Mouse (Mus musculus) pancreas, adult 10 weeks (tissue): ENCODE measurements around the gene Polr2l. TPM values are rescaled to one million over a fixed set of nuclear protein-coding genes. Genes with fewer than 3 reads are reported as not detected.

Experiments used
- polyA plus RNA-seq: library from polyadenylated mRNA; stranded (reverse); fragments of 350-450 nt; fragmentation: Illumina TruSeq; extraction: RNeasy Lipid Tissue Mini Kit (QIAGEN cat#74804); gene quantifications from one replicate; pipeline ENCODE4 v1.2.3, GENCODE M21; 2015; ENCODE audit warnings: low read depth, low replicate concordance; ENCODE audit not compliant: insufficient read depth

The Polr2l gene
- 16.0 TPM for polyA plus RNA-seq

DNA sequence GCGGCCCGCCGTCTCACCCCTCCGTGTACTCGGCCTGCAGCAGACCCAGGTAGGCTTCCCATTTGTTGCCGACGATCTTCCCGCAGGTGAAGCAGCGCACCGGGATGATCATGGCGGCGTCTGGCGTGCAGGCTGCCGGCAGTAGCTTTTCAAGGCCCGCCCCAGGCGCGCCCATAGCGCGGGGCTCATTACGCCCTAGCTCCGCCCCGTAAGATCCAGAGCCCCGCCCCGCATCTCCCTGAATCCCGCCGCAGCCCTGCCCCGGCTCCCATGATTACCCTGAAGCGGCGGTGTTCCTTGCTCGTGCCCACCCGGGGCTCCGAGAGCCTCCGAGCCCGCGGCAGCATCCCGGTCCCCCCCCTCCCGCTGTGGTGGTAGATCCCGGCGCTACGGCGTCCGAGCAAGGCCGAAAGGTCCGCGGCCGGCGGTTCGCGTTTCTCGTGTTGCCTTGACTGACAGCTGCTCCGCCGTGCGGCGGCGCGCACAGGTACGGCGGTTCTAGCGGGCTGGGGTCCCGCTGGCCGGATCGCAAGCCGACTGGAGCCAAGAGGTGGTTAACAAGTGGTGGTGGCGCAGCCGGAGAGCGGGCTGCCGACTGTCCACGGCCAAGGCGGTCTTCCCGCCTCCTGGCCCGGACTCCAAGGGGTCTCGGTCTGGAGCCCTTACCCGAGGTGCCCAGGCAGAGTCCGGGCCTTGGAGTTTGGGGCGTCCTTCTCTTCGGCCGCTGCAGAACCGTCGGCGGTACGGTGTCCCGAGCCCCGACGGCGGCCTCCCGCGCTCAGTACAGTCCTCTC is at the start of gene Polr2l, which contains the start of gene Tspan4:
TSS of gene Polr2l (minus strand) at position 122 of the 794 bp plus-strand sequence.
TSS of gene Tspan4 (plus strand) at position 230 of the 794 bp plus-strand sequence.

DNA sequence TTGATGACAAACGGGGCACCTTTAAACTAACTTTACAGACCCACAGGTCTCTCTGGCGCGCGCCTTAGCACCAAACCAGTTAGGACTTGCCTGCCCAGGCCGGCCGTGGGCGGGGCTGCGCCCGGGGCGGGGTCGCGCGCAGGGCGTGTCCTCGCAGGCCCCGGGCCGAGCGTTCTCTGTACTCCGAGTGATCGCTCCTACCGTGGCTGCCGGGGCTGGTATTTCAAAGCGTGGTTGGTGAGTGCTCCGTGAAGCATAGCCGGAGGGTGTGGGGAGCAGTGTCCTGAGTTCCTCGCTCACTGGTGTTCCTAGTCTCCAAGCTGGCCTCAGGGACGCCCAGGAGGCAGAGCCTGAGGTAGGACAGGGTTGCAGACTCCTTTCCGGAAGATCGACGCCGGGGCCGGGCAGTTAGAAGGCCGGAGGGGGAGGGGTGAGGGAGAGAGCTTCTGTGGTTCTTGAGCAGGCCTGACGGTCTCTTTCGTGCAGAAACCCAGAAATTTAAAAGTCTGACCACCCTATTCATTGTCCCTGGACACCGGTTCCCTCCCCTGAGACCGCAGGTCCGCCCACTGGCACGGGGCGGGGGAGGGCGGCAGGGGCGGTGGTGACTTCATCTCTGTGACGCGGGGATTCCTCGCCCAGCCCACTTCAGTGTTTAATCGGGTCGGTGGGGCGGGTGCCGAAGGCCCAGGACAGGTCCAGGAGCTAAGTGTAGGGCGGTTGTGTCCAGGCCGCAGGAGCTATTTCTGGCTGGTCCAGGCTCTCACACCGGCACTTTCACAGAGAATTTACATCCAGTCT is 7.5 kb downstream of the Polr2l start, which contains the start of gene Cd151:
TSS of gene Cd151 (plus strand) at position 163 of the 801 bp plus-strand sequence.

DNA sequence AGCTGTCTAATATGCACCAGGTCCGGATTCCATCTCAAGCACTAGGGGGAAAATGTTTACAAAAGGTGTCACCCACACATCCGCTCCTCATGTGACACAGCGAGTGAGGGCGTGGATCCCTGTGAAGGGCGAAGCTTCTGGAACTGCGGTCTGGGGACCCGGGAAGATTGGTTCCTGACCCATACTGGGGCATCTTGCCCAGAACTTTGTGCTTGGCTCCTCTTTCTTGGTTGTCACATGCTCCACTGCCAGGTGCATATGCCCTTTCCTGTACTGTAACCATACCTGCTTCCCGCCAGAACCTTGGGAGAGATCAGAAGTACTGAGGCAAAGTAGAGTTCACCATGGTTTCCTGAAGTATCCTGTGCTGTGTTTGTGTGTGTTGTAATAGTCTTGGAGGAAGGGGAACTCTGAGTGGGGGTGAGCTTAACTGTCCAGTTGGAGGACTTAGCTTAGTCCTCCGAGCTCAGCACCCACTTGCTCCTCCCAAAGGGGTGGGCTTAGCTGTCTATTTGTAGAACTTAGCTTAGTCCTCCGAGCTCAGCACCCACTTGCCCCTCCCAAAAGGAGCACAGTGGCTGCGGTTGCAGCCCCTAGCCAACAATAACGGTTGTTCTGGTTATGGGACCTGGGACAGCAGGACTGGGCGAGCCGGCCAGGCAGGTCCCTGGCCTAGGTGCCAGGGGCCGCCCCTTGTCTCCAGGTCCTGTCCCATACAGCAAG is 14.4 kb downstream of the Polr2l start, which contains the start of gene Cracr2b:
TSS of gene Cracr2b (plus strand) at position 704 of the 723 bp plus-strand sequence.

DNA sequence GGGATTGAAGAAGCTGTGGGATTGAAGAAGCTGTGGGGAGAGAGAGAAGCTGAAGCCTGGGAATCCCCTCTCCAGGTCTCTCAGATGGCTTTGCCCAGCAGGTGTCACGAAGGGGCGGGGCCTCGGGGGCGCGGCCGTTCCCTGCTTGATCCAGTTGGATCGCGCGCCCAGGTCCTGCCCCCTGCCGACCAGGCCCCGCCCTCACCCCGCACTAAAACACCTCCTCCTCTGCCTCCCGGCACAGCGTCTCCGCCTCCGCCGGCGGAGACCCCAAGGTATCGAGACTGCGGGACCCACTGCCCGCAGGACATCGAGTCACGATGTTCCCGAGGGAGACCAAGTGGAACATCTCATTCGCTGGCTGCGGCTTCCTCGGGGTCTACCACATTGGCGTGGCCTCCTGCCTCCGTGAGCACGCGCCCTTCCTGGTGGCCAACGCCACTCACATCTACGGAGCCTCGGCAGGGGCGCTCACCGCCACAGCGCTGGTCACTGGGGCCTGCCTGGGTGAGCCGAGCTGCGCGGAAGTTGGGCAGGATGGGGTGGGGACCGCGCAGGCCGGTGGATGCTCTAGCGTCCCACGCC is 19.9 kb downstream of the Polr2l start, which contains the start of gene Pnpla2:
TSS of gene Pnpla2 (plus strand) at position 232 of the 585 bp plus-strand sequence.

DNA sequence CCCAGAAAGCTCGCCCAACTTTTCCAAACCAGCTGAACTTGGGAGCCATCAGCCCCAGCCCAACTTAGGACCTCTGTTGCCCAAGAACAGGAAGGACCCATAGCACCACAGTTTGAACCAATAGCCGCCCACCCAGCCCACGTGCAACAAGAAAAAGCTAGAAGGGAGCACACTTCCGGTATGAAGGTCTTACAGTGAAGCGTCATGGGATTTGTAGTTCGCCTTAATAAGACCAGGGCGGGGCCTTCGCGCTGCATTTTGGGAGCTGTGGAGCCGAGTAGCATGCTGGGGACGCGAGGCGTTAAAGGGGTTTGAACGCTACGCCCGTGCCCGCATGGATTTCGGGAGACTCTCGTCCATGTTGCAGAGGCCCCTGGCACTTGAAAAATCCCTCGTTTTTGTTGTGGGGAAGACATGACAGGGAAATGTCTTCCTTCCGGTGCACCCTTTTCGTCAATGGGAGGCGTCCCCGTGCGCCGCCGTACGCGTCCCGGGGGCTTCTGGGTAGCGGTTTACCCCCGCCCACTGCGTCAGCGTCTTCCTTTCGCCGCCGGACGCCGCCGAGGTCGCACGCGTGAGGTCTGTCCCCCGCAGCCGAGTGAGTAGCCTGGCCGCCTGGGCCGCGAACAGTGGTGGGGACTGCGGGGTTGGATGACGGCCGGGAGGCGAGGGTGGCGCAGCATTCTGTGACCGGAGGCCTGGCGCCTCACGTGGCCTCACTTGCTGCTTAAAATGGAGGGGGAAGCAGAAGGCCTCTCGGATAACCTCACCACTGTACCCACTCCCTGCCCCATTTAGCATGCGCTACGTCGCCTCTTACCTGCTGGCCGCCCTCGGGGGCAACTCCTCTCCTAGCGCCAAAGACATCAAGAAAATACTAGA is 27.6 kb downstream of the Polr2l start, which contains the start of gene Rplp2:
TSS of gene Rplp2 (plus strand) at position 261 of the 882 bp plus-strand sequence.

DNA sequence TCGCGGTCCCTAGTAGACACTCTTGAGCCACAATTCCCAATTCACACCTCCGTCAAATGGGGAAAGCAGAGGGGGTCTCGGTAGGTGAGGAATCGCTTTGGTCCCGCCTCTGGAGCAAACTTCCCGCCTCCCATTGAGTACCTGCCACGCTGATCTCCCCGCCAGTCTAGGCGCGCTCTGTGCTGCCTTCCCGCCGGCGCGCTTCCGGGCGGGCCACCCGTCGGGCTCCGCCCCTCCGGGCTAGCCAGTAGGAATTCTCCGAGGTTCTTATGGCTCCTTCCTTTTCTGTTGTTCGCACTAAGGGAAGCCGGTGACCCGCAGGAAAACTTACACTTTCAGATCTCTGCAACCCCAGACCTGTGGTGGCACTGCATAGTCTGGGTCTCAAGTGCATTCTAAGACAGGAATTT is 31.1 kb downstream of the Polr2l start, which contains the start of gene Pidd1:
TSS of gene Pidd1 (minus strand) at position 198 of the 410 bp plus-strand sequence.

DNA sequence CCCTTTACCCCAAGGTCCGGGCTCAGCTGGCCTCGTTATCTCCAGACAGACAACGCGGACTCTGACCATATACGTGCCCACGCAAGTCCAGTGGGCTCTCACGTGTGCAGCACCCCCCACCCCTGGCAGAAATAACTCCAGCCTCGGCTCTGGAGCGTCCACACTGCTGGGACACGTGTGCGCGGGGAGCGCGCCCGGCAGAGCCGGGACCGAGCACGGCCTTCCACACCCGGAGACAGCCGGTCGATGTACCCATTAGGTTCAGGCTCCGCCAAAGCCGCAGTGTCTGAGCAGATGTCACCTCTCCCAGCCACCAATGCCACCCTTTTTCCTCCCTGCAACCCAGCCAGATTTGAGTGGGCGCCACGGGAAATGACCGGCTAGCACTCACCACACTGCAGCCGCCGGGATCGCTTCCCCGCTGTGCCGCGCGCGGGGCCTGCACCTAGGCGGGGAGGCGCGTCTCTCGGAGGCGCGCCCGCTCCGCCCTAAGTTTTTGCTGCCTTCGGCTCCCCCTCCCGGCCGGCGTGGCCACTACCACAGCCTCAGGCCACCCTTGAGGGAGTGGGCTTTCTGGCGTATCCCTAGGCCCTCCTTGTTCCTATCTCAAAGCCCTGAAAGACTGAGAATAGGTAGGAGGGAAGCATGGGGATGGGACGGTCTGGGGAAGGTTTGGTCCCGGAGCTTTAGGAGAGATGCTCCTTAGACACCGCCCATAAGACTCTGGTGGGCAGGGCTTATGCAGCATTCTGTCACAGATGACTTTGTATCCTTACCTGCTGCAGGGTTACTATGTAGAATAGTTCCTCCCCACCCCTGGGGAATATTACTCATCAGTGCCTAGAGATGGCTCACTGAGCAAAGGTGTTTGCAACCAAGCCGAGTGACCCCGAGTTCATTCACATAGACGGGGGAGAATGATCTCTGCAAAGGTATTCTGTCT is 37.5 kb downstream of the Polr2l start, which contains the start of gene Slc25a22:
TSS of gene Slc25a22 (minus strand) at position 715 of the 943 bp plus-strand sequence.

DNA sequence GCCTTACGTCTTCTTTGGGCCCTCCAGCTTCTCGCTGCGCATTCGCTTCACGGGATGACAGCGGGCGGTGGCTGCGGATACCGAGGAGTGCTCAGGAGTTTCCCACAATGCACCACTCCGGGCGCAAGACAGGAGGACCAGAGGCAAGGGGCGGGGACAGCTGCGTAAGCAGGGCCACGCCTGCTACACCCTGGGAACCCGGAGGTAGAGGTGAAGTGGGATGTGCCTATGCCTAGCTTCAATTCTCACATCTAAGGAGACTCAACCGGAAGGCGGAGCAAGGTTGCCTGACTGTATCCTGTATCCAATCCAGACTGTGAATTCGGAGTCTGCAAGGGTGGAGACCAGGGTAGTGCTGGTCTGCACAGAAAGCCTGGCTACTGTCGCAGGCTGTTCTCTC is 45.6 kb downstream of the Polr2l start, which contains the start of gene Cend1:
TSS of gene Cend1 (minus strand) at position 182 of the 400 bp plus-strand sequence.

Other genes starting within 250 kb of the Polr2l start
- 31.0 TPM for gene Phrf1, start 246.3 kb downstream of the Polr2l start, polyA plus RNA-seq
- 8.0 TPM for gene Irf7, start 208.7 kb downstream of the Polr2l start, polyA plus RNA-seq
- not detected for gene Cdhr5, start 198.3 kb downstream of the Polr2l start, polyA plus RNA-seq
- gene Sct, start 196.0 kb downstream of the Polr2l start, polyA plus RNA-seq: not detected
- gene Drd4, start 183.1 kb downstream of the Polr2l start, polyA plus RNA-seq: not detected
- gene Deaf1, start 147.4 kb downstream of the Polr2l start, polyA plus RNA-seq: 23.3 TPM
- 11.4 TPM for gene Tmem80, start 147.4 kb downstream of the Polr2l start, polyA plus RNA-seq
- gene Eps8l2, start 136.3 kb downstream of the Polr2l start, polyA plus RNA-seq: 35.8 TPM
- gene Taldo1, start 82.9 kb downstream of the Polr2l start, polyA plus RNA-seq: 61.6 TPM
- 17.6 TPM for gene Gatd1, start 61.0 kb downstream of the Polr2l start, polyA plus RNA-seq
- gene Cend1, start 45.6 kb downstream of the Polr2l start, polyA plus RNA-seq: 0.98 TPM
- gene Slc25a22, start 37.2 kb downstream of the Polr2l start, polyA plus RNA-seq: 14.0 TPM
- 0.30 TPM for gene Pidd1, start 31.1 kb downstream of the Polr2l start, polyA plus RNA-seq
- 634 TPM for gene Rplp2, start 27.8 kb downstream of the Polr2l start, polyA plus RNA-seq
- gene Pnpla2, start 19.9 kb downstream of the Polr2l start, polyA plus RNA-seq: 21.8 TPM
- 31.6 TPM for gene Cracr2b, start 14.0 kb downstream of the Polr2l start, polyA plus RNA-seq
- gene Cd151, start 7.7 kb downstream of the Polr2l start, polyA plus RNA-seq: 50.4 TPM
- gene Tspan4, start 108 bp upstream of the Polr2l start, polyA plus RNA-seq: 14.3 TPM
- gene Chid1, start 64.7 kb upstream of the Polr2l start, polyA plus RNA-seq: 7.9 TPM
- gene Ap2a2, start 87.0 kb upstream of the Polr2l start, polyA plus RNA-seq: 11.3 TPM
- gene Muc6, start 180.2 kb upstream of the Polr2l start, polyA plus RNA-seq: not detected
- 0.54 TPM for gene Muc2, start 215.2 kb upstream of the Polr2l start, polyA plus RNA-seq